Mouse (Mus musculus) T-cell, adult 66 days (primary cell): Measurements from ENCODE around the gene Zfp777. TPM values are rescaled to one million over a fixed set of nuclear protein-coding genes. Genes with fewer than 3 reads are reported as not detected.

ENCODE experiments used
- total RNA-seq, 2 experiments: library from RNA; stranded (reverse); gene quantifications; 3 replicates in 1 of 2; 4 replicates in 1 of 2; pipeline ENCODE4 v1.2.4; 2023

Gene Zfp777
- total RNA-seq = 10 to 100 TPM; 44.9 to 53.0 TPM

DNA sequence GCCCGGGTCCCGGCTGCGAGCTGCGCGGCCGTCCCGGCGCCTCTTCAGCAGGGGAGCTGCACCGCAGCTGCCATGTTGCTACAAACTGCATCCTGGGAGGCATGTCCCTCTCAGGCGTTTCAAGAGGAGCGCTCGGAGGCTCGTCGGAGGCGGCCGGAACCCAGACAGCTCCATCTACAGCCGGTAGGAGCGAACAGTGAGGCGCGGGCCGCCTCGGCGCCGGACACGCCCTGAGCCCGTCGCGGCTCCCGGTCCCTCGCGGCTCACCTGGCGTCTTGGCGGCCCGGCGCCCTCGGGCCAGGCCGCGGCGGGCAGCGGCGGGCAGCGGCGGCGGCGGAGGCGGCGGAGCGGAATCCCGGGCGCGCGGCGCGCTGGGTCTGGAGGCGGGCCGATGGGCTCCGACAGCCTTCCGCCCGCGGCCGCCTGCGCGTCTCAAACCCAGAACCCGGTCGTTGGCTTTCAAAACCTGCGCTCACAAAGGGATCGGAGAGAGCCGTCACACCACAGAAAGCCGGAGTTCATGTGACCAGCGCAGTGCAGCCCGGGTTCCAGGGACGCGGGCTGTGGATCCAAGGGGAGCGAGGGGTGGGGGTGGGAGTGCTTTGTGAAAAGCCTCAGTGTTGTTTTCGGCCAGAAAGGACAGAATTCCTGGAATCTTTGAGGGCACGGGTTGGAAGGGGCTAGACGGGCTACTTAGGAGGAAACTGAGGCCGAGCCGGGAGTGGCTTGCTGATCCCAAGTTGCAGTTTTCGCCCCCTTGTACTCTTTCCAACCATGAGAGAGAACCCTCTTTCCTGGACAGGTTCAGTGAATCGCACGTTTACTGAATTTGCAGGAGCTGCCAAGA, at the start of gene Zfp777:
Zfp777 (minus strand) TSS at position 486 of the 847 bp plus-strand sequence.

DNA sequence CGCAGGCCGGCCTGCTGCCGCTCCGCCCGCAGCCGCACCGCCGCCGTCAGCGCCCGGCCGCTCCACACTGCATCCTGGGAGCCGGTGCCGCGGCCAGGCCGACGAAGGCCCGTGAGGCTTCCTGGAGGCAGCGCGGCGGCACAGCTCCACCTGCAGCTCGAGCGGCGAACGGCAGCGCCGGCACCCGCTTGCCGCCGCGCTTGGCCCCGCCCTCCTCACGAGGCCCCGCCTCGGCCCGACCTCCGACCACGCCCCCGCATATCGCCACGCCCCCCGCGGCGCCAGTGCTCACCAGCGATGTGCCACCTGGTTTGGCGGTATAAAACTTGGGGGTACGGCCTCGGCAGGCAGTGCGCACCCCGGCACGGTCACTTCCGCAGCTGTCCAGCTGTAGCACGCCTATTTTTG, 37.8 kb upstream of the Zfp777 start, which contains the start of gene Zfp746:
Zfp746 (minus strand) TSS at position 123 of the 408 bp plus-strand sequence.

Other genes with a start within 250 kb of the Zfp777 start
- gene Pdia4, start 235.5 kb downstream of the Zfp777 start, total RNA-seq = 10 to 100 TPM; 75.3 to 82.5 TPM
- under 1 TPM; 0.24 to 0.58 TPM for gene Zfp786, start 218.0 kb downstream of the Zfp777 start, total RNA-seq
- 10 to 100 TPM; 35.8 to 39.5 TPM for gene Zfp398, start 213.2 kb downstream of the Zfp777 start, total RNA-seq
- 10 to 100 TPM; 15.2 to 15.5 TPM for gene Zfp282, start 171.7 kb downstream of the Zfp777 start, total RNA-seq
- gene Zfp212, start 128.4 kb downstream of the Zfp777 start, total RNA-seq = 10 to 100 TPM; 54.2 to 63.8 TPM
- 10 to 100 TPM; 23.2 to 23.4 TPM for gene Zfp956, start 95.5 kb downstream of the Zfp777 start, total RNA-seq
- gene Zfp746, start 37.7 kb upstream of the Zfp777 start, total RNA-seq = 10 to 100 TPM; 74.0 to 76.7 TPM